Mouse (Mus musculus) erythroblast, embryonic 14.5 days (primary cell): ENCODE measurements around the gene Klf3.

Experiments used
- GATA1 ChIP-seq: IDR thresholded peaks from 2 replicates; pipeline ENCODE4 v1.6.1; 2012; ENCODE audit warnings: low read length, inconsistent platforms, mixed read lengths
- TAL1 ChIP-seq: IDR thresholded peaks from 3 replicates; pipeline ENCODE4 v1.6.1; 2012; ENCODE audit warnings: low read length, inconsistent platforms, mixed read lengths

GRCm38 (mm10) chr5:64821294-64821693 is 18.1 kb downstream of the Klf3 start:
- TF ChIP-seq GATA1: no peak
- no peak for TF ChIP-seq TAL1
